Mouse (Mus musculus) yolk sac, embryonic 10.5 days (tissue): ENCODE measurements around the gene Ecd.
"Not testable (repeated sequence)": the region's sequence is repeated elsewhere in the genome, so short reads cannot be mapped to it uniquely, and the experiment has no call there.

ENCODE experiments used
- DNase-seq: peaks from one replicate; pipeline ENCODE4 v3.0.0-alpha.2; 2017; ENCODE audit warnings: low spot score

Ecd gene

DNA sequence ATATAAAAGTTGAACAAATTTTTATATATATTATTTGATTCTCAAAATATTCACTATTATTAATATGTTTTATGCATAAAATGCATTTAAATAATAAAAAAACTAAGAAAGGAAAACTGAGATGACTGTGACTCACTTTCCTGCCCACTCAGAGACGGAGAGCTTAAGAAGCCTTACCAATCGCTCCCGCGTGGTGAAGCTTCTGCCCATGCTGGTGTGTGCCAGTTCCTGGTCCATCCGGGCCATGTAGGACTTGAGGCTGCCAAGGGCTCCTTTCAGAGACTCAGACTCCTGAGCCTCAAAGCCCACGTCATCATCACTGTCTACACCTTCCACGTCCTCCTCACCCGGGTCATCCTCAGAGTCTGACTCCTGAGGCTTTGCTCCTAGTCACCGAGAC lies 23.7 kb downstream of the Ecd start:
- no peak for DNase-seq

DNA sequence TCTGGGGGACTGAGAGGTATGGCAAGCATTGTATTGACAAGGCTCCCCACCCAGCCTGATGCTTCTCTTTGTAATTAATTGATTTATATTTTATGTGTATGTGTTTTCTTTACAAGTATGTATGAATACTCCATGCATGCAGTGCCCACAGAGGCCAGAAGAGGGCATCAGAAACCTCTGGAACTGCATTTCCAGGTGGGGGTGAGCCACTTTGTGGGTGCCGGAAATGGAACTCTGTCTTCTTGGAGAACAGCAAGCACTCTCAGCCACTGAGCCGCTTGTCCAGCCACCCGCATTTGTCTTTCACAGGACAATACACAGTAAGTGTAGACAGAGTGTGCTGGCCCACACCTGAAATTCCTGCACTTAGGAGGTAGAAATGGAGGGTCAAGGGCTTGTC lies 28.5 kb downstream of the Ecd start:
- DNase-seq = no peak

DNA sequence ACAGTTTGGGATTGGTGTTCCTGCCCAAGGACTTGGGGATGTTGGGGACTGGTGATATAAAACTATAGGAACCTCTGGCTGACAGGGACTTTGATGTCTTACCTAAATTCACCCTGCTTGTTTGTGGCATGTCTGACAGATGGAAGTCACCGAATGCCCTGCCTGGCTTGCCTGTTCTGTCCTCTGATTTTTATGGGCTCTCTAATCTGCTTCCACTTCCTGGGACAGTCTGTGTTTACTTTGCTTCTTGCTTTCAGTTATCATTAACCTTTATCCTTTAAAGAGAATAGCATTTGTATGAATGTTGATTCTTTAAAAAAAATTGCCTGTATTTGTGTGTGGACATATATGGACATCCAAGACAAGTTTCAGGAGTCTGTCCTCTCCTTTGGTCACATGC lies 32.8 kb downstream of the Ecd start:
- no peak for DNase-seq

GRCm38 (mm10) chr14:20305085-20305484 lies 42.8 kb downstream of the Ecd start:
- not testable (repeated sequence) for DNase-seq

GRCm38 (mm10) chr14:20298131-20298530 lies 49.8 kb downstream of the Ecd start:
- no peak for DNase-seq

GRCm38 (mm10) chr14:20297616-20298015 lies 50.3 kb downstream of the Ecd start:
- no peak for DNase-seq

GRCm38 (mm10) chr14:20294947-20295346 lies 53.0 kb downstream of the Ecd start:
- no peak for DNase-seq

GRCm38 (mm10) chr14:20294117-20294892 lies 53.6 kb downstream of the Ecd start, which contains the start of gene Nudt13:
Nudt13 (plus strand) TSS chr14:20294697.
- DNase-seq = peak; percentile 86

- DNase-seq = no peak
Observed at GRCm38 (mm10) chr14:20291391-20291790, 56.5 kb downstream of the Ecd start.
